Mouse (Mus musculus) CH12.LX (cell line): ENCODE data around the gene Bicc1. TPM values are rescaled to one million over a fixed set of nuclear protein-coding genes. Genes with fewer than 3 reads are reported as not detected.

Source experiments
- DNase-seq: peaks from one replicate; pipeline ENCODE4 v3.0.0-alpha.2; 2013; ENCODE audit errors: extremely low read depth
- H3K27ac ChIP-seq: 2 replicates; pipeline ENCODE4 v1.5.1; 2012; ENCODE audit warnings: low read depth, mild to moderate bottlenecking, control low read depth, moderate library complexity; ENCODE audit not compliant: insufficient read depth
- H3K27me3 ChIP-seq: replicated peaks from 2 replicates; pipeline ENCODE3; 2012; ENCODE audit warnings: inconsistent platforms
- H3K36me3 ChIP-seq, 2 experiments: replicated peaks in 1 of 2; 2 replicates each; pipeline versions ENCODE3 to v1.6.1; 2012; ENCODE audit warnings: inconsistent platforms in 1 of 2, low read length in 1 of 2, mild to moderate bottlenecking in 1 of 2, mixed read lengths in 1 of 2, moderate library complexity in 1 of 2; ENCODE audit not compliant: control insufficient read depth in 1 of 2, insufficient read depth in 1 of 2
- H3K4me1 ChIP-seq, 2 experiments: 2 replicates each; pipeline ENCODE4 v1.6.1; 2012; ENCODE audit warnings: inconsistent platforms in 1 of 2, moderate library complexity in 1 of 2; ENCODE audit not compliant: insufficient read depth in 2 of 2, control insufficient read depth in 1 of 2
- H3K4me2 ChIP-seq: 2 replicates; pipeline ENCODE4 v1.6.1; 2012; ENCODE audit warnings: low read depth, mild to moderate bottlenecking, control low read depth; ENCODE audit not compliant: poor library complexity, insufficient read depth, severe bottlenecking
- H3K4me3 ChIP-seq, 3 experiments: fragments of 150-350 bp in 1 of 3; sonication (generic) in 1 of 3; replicated peaks in 1 of 3; 2 replicates each; pipeline versions ENCODE3 to v1.5.1; 2011 to 2012; ENCODE audit warnings: low read depth in 2 of 3, low read length in 2 of 3, mild to moderate bottlenecking in 2 of 3, moderate library complexity in 2 of 3, control low read depth in 1 of 3, improper control_type of control experiment in 1 of 3, inconsistent platforms in 1 of 3, mixed read lengths in 1 of 3; ENCODE audit not compliant: poor library complexity in 1 of 3
- H3K79me2 ChIP-seq: replicated peaks from 2 replicates; pipeline ENCODE4 v1.6.1; 2012; ENCODE audit warnings: mild to moderate bottlenecking, moderate library complexity; ENCODE audit not compliant: control insufficient read depth, poor library complexity, insufficient read depth, severe bottlenecking; ENCODE audit errors: extremely low read depth
- H3K9ac ChIP-seq: 2 replicates; pipeline ENCODE4 v1.6.1; 2012; ENCODE audit warnings: low read depth, mild to moderate bottlenecking, control low read depth, moderate library complexity; ENCODE audit not compliant: insufficient read depth
- H3K9me3 ChIP-seq: replicated peaks from 2 replicates; pipeline ENCODE3; 2012; ENCODE audit warnings: low read length, inconsistent platforms, mixed read lengths
- CHD1 ChIP-seq: IDR thresholded peaks from 2 replicates; pipeline ENCODE4 v1.6.1; 2012; ENCODE audit warnings: low read depth, low read length, improper control_type of control experiment, inconsistent platforms
- CHD2 ChIP-seq: IDR thresholded peaks from 2 replicates; pipeline ENCODE4 v1.6.1; 2011; ENCODE audit warnings: low read length, improper control_type of control experiment
- CTCF ChIP-seq, 2 experiments: IDR thresholded peaks in 1 of 2; conservative IDR thresholded peaks in 1 of 2; 2 replicates each; pipeline ENCODE4 v1.5.1; 2011 to 2012; ENCODE audit warnings: low read depth in 2 of 2, low read length in 2 of 2, improper control_type of control experiment in 1 of 2, inconsistent platforms in 1 of 2, mild to moderate bottlenecking in 1 of 2, moderate library complexity in 1 of 2
- E2F4 ChIP-seq: IDR thresholded peaks from 2 replicates; pipeline ENCODE4 v1.6.1; 2011; ENCODE audit warnings: low read depth, low read length, improper control_type of control experiment; ENCODE audit not compliant: insufficient replicate concordance
- GABPA ChIP-seq: IDR thresholded peaks from 2 replicates; pipeline ENCODE4 v1.6.1; 2012; ENCODE audit warnings: low read depth, low read length, improper control_type of control experiment, inconsistent platforms; ENCODE audit not compliant: insufficient replicate concordance
- HCFC1 ChIP-seq: IDR thresholded peaks from 2 replicates; pipeline ENCODE4 v1.6.1; 2012; ENCODE audit warnings: low read depth, mild to moderate bottlenecking, inconsistent platforms, low read length, improper control_type of control experiment
- IRF4 ChIP-seq: IDR thresholded peaks from 2 replicates; pipeline ENCODE4 v1.6.1; 2014; ENCODE audit warnings: low read depth, mild to moderate bottlenecking, inconsistent platforms, low read length, improper control_type of control experiment
- JUN ChIP-seq: IDR thresholded peaks from 2 replicates; pipeline ENCODE4 v1.6.1; 2011; ENCODE audit warnings: low read depth, mild to moderate bottlenecking, low read length, improper control_type of control experiment, moderate library complexity; ENCODE audit not compliant: insufficient read depth
- KAT2A ChIP-seq: IDR thresholded peaks from 2 replicates; pipeline ENCODE4 v1.6.1; 2012; ENCODE audit warnings: low read length, improper control_type of control experiment, inconsistent platforms; ENCODE audit not compliant: insufficient replicate concordance
- NRF1 ChIP-seq: IDR thresholded peaks from 2 replicates; pipeline ENCODE4 v1.6.1; 2014; ENCODE audit warnings: low read depth, mild to moderate bottlenecking, inconsistent platforms, low read length, improper control_type of control experiment, moderate library complexity
- PAX5 ChIP-seq: IDR thresholded peaks from 2 replicates; pipeline ENCODE4 v1.6.1; 2012; ENCODE audit warnings: low read length, inconsistent platforms, mixed read lengths
- POLR2AphosphoS2 ChIP-seq: IDR thresholded peaks from 2 replicates; pipeline ENCODE4 v1.6.1; 2011; ENCODE audit warnings: low read depth, low read length, improper control_type of control experiment
- RCOR1 ChIP-seq: conservative IDR thresholded peaks from 2 replicates; pipeline ENCODE4 v1.6.1; 2012; ENCODE audit warnings: low read depth, mild to moderate bottlenecking, inconsistent platforms, low read length, improper control_type of control experiment
- TBP ChIP-seq: conservative IDR thresholded peaks from 2 replicates; pipeline ENCODE4 v1.6.1; 2011; ENCODE audit warnings: low read depth, low read length, improper control_type of control experiment
- TCF12 ChIP-seq: IDR thresholded peaks from 2 replicates; pipeline ENCODE4 v1.6.1; 2014; ENCODE audit warnings: low read depth, mild to moderate bottlenecking, inconsistent platforms, low read length, improper control_type of control experiment
- UBTF ChIP-seq: IDR thresholded peaks from 2 replicates; pipeline ENCODE4 v1.6.1; 2012; ENCODE audit warnings: low read depth, mild to moderate bottlenecking, inconsistent platforms, low read length, improper control_type of control experiment, moderate library complexity
- USF1 ChIP-seq: IDR thresholded peaks from 2 replicates; pipeline ENCODE4 v1.6.1; 2014; ENCODE audit warnings: low read depth, mild to moderate bottlenecking, inconsistent platforms, low read length, improper control_type of control experiment
- ZC3H11A ChIP-seq: IDR thresholded peaks from 2 replicates; pipeline ENCODE4 v1.6.1; 2012; ENCODE audit warnings: low read depth, mild to moderate bottlenecking, inconsistent platforms, low read length, improper control_type of control experiment
- ZKSCAN1 ChIP-seq: IDR thresholded peaks from 2 replicates; pipeline ENCODE4 v1.6.1; 2012; ENCODE audit warnings: low read depth, inconsistent platforms, low read length, improper control_type of control experiment, borderline replicate concordance
- dilution Hi-C: fragments of 300-500 bp; cut with MboI; formaldehyde crosslinking; loops from 2 replicates; pipeline ENCODE4 v1.14.3; 2020; ENCODE audit warnings: low sequenced_read_pairs; ENCODE audit not compliant: extremely low pct_unique_long_range_greater_than_20kb, extremely low pct_ligation_motif_present
- in situ Hi-C: fragments of 300-500 bp; cut with MboI; formaldehyde crosslinking; loops from 3 replicates; pipeline ENCODE4 v1.14.3; 2019; ENCODE audit warnings: low sequenced_read_pairs, low pct_ligation_motif_present, low pct_unique_long_range_greater_than_20kb, mixed read lengths
- polyA plus RNA-seq: library from polyadenylated mRNA; unstranded; fragments of >175 nt; gene quantifications from 2 replicates; pipeline ENCODE4 v1.2.1, GENCODE M21; 2012; ENCODE audit warnings: low read depth; ENCODE audit not compliant: insufficient read length
- total RNA-seq, 2 experiments: library from RNA; depleted of rRNA; stranded (reverse); fragments of 300-350 nt in 1 of 2; fragments of >200 nt in 1 of 2; gene quantifications; 2 replicates each; pipeline ENCODE4 v1.2.3; 2012 to 2014

The Bicc1 gene
- total and polyA plus RNA-seq, 3 experiments = not detected

DNA sequence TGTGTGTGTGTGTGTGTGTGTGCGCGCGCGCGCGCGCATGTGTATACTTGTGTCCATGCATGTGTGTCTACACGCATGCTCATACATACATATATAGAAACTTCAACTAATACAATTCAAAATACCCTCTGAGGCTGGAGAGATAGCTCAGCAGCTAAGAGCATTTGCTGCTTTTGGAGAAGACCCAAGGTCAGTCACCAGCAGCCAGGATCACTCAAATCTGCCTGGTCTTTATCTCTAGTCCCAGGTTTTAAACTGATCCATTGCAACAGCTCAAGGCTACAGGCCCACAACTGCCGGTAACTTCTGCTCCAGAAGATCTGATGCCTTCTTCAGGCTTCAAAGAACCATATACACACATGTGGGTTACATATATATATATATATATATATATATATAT is 163.4 kb downstream of the Bicc1 start:
- Histone ChIP-seq H3K4me3 (no peak overlapping the region), H3K27ac (no peak overlapping the region), H3K4me1 (no peaks in the 10 kb centered on the region), H3K9me3 (peaks cover 7% of the 10 kb centered on the region), H3K36me3 (no peaks in the 10 kb centered on the region), H3K79me2 (no peaks in the 10 kb centered on the region), H3K27me3 (no peaks in the 10 kb centered on the region), H3K4me2 (no peak overlapping the region), H3K9ac (no peak overlapping the region)
- dilution Hi-C loops (no loop called here), in situ Hi-C loops (no loop called here)
- DNase-seq = no peak
- TF ChIP-seq GABPA (no peak), USF1 (no peak), CHD1 (no peak), KAT2A (no peak), CHD2 (no peak)

DNA sequence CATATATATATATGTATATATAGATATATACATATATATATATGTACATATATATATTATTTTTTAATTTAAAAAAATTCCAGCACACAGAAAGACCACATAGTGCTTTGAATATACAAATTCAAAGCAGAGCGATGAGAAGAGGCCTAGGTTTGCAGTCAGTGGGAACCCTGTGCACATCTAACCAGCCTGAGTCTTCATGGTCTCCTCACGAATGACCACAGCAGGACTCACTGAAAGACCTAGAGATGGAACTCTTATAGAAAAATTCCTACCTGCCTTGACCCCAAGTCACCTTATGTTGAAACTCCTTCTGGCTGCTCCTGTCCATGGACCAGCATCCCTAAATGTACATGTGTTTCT is 165.4 kb downstream of the Bicc1 start:
- no peaks in the 10 kb centered on the region for H3K79me2 ChIP-seq
- no peak overlapping the region for H3K9ac ChIP-seq
- dilution Hi-C loops = no loop called here

DNA sequence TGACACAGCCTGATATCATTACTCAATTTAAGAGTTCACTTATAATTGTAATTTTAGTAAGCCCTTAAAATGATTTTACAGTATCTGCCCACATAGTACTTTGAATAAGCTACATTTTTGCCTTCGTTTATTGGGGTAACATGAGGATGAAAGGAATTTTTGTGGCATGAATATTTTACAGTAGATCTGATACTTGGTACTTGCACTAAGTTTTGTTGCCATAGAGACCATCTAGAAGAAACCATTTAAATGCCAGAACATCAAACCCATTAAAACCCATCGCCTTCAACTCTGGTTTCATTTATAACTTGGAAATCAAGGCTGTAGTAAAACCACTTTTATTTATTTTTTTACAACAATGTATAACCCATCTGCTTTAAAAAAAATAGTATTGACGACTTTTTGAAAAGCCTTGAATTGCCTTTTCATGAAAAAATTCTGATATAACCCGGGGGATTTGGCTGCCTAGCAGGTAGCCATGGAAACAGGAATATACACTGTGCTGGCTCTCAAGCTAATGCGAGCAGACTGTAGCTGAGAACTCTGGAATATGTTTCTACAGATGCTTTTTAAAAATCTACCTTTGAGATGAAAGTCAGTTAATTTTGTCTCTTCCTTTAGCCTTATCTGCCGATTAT is 165.9 kb downstream of the Bicc1 start:
- DNase-seq = no peak
- Histone ChIP-seq H3K4me3 (no peak overlapping the region), H3K36me3 (no peaks in the 10 kb centered on the region), H3K9ac (no peak overlapping the region), H3K9me3 (no peaks in the 10 kb centered on the region), H3K4me1 (no peaks in the 10 kb centered on the region), H3K27me3 (no peaks in the 10 kb centered on the region), H3K4me2 (no peak overlapping the region), H3K79me2 (no peaks in the 10 kb centered on the region), H3K27ac (no peak overlapping the region)
- TF ChIP-seq POLR2AphosphoS2 (no peak), PAX5 (no peak), GABPA (no peak)
- in situ Hi-C loops = no loop called here
- dilution Hi-C loops = no loop called here

More for the DNA sequence above, 165.4 kb downstream of the Bicc1 start:
- Histone ChIP-seq H3K9me3 (peaks cover under 1% of the 10 kb centered on the region), H3K4me3 (no peak overlapping the region), H3K27me3 (no peaks in the 10 kb centered on the region), H3K4me1 (no peaks in the 10 kb centered on the region), H3K27ac (no peak overlapping the region), H3K4me2 (no peak overlapping the region), H3K36me3 (no peaks in the 10 kb centered on the region)
- TF ChIP-seq TCF12 = no peak
- no peak for TF ChIP-seq HCFC1
- no peak for TF ChIP-seq TBP
- TF ChIP-seq NRF1 = no peak
- no peak for TF ChIP-seq CHD2
- TF ChIP-seq USF1 = no peak
- no peak for TF ChIP-seq RCOR1
- TF ChIP-seq CTCF (conservative IDR thresholded peaks at IDR 0.05 in 1 of 2, IDR thresholded peaks at IDR 0.05 in 1 of 2; ENCODE audit: low read depth in 2 of 2, low read length in 2 of 2) = no peak
- TF ChIP-seq KAT2A = no peak
- TF ChIP-seq PAX5 = no peak
- no peak for TF ChIP-seq JUN
- no peak for TF ChIP-seq E2F4
- no peak for TF ChIP-seq ZC3H11A
- TF ChIP-seq UBTF = no peak
- no peak for TF ChIP-seq ZKSCAN1
- no peak for TF ChIP-seq IRF4
- no peak for TF ChIP-seq CHD1
- in situ Hi-C loops = no loop called here
- DNase-seq = no peak
